Mouse (Mus musculus) fibroblast of lung, adult 2 months (primary cell): ENCODE measurements around the gene Olfr1089.

Source experiments
- DNase-seq: peaks from one replicate; pipeline ENCODE4 v3.0.0-alpha.2; 2011; ENCODE audit warnings: low read depth

Olfr1089 gene

DNA sequence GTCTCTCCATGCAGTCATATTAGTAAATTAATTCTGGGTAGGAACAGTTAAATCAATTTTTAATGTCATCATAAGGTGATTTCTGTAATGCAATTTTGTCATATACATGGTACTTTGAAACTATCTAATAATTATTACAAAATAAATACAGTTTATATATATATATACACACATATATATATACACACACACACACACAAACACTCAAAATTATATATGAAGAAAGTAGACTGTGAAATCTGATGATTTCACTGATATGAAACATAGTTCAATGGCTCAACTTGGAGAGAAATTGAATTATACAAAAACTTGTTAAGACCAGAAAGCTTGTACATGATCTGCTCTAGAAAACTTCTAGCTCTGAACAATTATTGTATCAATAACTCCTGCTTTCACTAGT lies at the start of gene Olfr1089:
TSS of gene Olfr1089 (minus strand) at position 101 of the 400 bp plus-strand sequence.
- DNase-seq, result no peak

GRCm38 (mm10) chr2:86782179-86782578 lies 48.7 kb upstream of the Olfr1089 start, which contains the start of gene Olfr1093:
Olfr1093 (plus strand) TSS chr2:86782479.
- no peak for DNase-seq

- DNase-seq, result no peak
Measured at GRCm38 (mm10) chr2:86761050-86761449, 27.5 kb upstream of the Olfr1089 start.

DNA sequence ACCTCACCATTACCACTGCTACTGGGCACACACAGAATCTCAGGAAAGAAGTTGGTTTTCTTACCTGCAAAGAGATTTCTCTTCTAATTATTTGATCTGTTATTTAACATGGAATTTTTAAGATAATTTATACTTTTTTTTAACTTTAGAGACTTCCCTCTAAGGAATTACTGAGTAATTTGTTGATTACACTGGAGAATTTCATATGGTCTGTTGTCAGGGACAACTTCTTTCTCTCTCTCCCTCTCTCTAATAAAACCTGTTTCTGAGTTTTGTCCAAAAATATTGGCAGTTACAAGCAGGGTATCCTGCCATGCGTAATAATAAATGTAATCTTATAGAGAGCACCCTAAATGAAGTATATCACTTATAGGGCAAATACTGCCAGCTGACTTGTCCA lies 25.4 kb upstream of the Olfr1089 start, which contains the start of gene Olfr1090:
TSS of gene Olfr1090 (minus strand) at position 101 of the 400 bp plus-strand sequence.
- no peak for DNase-seq

DNA sequence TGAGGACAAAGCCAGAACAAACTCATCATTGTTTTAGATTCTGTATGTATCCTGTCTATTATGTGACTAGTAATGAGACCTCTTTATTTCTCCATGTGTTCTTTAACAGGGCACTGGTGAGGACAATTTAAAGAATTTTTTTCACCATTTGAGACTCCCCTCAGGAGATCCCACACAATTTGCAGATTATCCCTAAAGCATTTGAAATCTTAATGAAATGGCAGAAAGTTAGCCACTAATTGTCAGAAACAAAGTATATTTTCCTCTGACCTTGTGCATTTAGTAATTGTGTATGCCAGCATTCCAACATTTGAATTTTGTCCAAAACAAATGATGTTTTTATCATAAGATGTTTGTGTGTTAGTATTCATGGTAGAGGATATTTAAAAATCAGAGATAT lies 35.2 kb downstream of the Olfr1089 start, which contains the start of gene Olfr1087:
TSS of gene Olfr1087 (minus strand) at position 101 of the 400 bp plus-strand sequence.
- DNase-seq, result no peak
